Mouse (Mus musculus): ENCODE data around the gene Pnmt. TPM values are rescaled to one million over a fixed set of nuclear protein-coding genes. Genes with fewer than 3 reads are reported as not detected.

Gene Pnmt
- total RNA-seq (2021): 1 to 10 TPM; 1.8 to 5.9 TPM
- long read RNA-seq, experiment 1: 0 reads
- long read RNA-seq, experiment 2, partial matches to known transcripts: 0 of 1 reads
- long read RNA-seq, experiment 2, other reads (novel, unspliced or antisense): 1 of 1 reads

DNA sequence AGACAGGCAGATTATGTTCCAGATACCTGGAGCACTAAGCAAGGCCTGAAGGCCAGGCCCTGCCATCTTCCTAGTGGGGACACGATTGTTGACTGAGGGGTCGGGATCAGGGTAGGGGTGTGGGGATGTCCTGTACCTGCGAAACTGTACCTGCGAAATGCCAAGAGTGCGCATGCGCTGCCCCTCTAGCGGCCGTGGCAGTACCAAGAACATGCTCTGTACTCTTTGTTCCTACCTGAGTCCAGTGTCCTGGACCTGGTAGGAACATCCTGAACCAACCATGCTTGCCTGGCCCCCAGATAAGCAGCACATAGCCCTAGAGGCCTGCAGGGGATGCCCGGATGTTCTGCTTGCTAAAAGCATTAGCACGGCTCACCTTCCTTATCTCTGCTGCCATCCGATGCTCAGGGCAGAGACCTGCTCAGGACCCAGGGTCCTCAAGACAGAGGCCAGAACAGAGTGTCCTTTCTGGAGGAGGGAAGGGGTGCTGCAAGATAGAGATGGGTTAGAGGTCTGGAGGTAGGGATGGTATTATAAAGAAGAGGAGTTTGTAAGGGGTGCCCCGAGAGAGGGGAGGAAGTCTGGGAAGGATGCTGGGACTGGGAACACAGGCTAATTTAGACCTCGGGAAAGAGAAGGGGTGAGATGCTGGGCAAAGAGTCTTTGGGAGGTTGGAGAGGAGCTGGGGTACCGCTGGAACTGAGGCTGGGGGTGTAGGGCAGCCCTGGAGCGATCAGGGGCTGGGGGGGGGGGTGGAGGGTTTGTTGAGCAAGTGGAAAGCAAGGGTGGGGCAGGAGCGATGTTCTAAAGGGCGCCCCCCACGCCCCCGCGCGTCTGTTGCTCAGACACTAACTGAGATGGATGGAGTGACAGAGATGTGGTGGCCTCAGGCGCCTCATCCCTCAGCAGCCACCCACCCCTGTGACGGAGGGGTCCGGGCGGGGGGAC, at the start of gene Pnmt:
Gene Pnmt, plus strand, starts transcription at position 813 of the 948 bp plus-strand sequence.
- Histone ChIP-seq H3K27ac (peak within 1 kb of the TSS; percentile 98), H3K4me3 (peak within 1 kb of the TSS; percentile 88)
- no peak for TF ChIP-seq CTCF (IDR thresholded peaks at IDR 0.05)
- intact Hi-C loops (cut with DNase I): no loop called here
- DNase-seq: peak; percentile 73

DNA sequence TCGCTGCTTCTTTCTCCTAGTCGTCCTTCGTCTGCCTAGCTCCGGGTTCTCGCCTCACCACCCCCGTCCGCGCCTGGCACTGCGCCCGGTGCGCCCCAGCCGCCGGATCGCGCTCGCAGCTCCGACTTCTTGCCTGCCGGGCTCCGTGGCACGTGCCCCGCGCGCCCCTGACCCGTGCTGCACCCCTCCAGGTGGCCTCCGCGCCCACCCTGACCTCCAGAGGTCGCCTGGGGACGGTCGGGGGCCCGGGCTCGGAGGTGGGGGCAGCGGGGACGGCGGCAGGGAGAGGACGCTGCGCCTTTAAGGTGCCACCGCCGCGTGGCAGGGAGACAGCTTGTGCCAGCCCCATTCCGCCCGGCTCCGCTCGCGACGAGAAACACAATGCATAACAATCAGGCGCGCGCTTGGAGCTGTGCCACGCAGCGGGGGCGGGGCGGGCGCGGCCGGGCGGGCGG, 47.7 kb upstream of the Pnmt start:
- no peak for TF ChIP-seq CTCF (IDR thresholded peaks at IDR 0.05)
- intact Hi-C loops (cut with DNase I): no loop called here
- peak; percentile 58 for DNase-seq
- H3K27ac ChIP-seq: peak overlapping the region; percentile 24; the same call in 1 of the 2 replicates
- peak overlapping the region; percentile 78 for H3K4me3 ChIP-seq

- intact Hi-C loops (cut with DNase I): no loop called here
- no peak for DNase-seq
- Histone ChIP-seq H3K4me3 (peak overlapping the region; percentile 78), H3K27ac (no peak overlapping the region)
- TF ChIP-seq CTCF (IDR thresholded peaks at IDR 0.05): no peak
Measured at GRCm38 (mm10) chr11:98339071-98339501, 47.2 kb upstream of the Pnmt start.

GRCm38 (mm10) chr11:98339679-98340287, 46.5 kb upstream of the Pnmt start:
- DNase-seq: no peak
- peak overlapping the region; percentile 78 for H3K4me3 ChIP-seq
- TF ChIP-seq CTCF (IDR thresholded peaks at IDR 0.05): no peak
- no peak overlapping the region for H3K27ac ChIP-seq
- intact Hi-C loops (cut with DNase I): loop anchor here (5.0 to 10.0 kb wide), 2 partner anchors 118 to 255 kb away; partner anchors contain the start of gene Lrrc3c

DNA sequence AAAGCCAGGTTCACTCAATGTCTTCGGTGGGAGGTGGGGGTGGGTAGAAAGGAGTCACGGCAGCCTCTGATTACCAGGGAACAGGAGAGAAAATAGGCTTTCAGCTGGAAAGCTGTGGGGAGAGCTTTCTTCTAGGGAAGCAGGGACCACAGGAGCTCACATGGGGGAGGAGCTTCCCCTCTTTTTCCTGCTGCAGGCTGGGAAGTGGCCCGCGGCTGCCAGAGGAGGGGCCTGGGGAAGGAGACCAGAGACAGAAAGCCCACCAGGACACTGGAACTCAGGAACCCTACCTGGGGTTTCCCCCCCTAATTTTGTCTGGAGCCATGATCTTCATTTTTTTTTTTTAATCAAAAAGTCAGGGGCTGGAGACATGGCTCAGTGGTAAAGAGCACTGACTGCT, 45.7 kb upstream of the Pnmt start:
- intact Hi-C loops (cut with DNase I): loop anchor here (5.0 to 10.0 kb wide), 2 partner anchors 117 to 254 kb away; partner anchors contain the start of gene Lrrc3c
- no peak overlapping the region for H3K4me3 ChIP-seq
- H3K27ac ChIP-seq: no peak overlapping the region
- no peak for TF ChIP-seq CTCF (IDR thresholded peaks at IDR 0.05)
- no peak for DNase-seq

GRCm38 (mm10) chr11:98341174-98341573, 45.1 kb upstream of the Pnmt start:
- Histone ChIP-seq H3K4me3 (no peak overlapping the region), H3K27ac (no peak overlapping the region)
- intact Hi-C loops (cut with DNase I): loop anchor here (5.0 to 10.0 kb wide), 2 partner anchors 116 to 254 kb away; partner anchors contain the start of gene Lrrc3c
- DNase-seq: no peak
- TF ChIP-seq CTCF (IDR thresholded peaks at IDR 0.05): no peak

DNA sequence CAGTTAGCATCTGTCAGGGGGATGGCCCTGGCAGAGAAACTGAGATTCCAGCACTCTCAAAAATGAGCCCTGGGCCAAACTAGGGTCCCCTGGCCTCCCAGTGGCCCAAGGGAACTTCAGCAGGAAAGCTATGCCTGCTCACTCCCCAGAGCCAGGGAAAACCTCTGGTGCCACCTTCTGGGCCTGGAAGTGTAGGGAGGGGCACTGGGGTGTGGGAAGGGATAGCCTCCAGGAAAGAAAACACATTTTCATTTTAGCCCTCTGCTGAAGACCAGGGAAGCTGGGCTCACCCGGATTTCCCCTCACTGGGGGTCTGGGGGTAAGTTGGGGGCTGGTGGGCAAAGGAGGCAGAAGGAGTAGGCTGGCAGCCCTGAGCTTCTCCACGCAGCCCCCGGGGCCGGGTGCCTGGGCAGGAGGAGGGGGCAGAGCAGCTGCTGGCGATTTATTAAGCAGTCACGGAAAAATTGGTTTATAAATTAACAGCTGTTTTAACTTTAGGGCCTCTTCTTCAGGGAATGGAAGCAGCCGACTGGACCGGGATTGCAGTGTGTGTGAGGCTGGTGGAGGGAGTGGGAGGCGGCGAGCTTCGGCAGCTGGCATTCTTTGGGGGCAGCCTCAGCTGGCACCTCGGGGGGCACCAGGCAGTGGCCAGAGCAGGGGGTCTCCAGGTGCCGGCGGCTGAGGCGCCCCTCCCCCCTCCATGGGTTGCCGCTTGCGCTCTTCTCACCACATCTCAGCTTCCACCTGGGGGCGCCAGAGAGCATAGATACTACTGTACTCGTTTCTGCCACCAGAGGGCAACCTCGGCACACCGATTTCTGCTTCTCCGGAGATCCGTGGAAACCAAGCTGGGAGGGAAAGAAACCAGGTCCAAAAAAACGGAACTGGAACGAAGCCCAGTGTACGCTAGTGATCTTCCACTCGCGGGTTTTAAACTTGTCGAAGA, 44.0 kb upstream of the Pnmt start:
- TF ChIP-seq CTCF (IDR thresholded peaks at IDR 0.05): no peak
- peak; percentile 89 for DNase-seq
- Histone ChIP-seq H3K27ac (no peak overlapping the region), H3K4me3 (peak overlapping the region; percentile 65)
- intact Hi-C loops (cut with DNase I): loop anchor here (1.0 to 10.0 kb wide), 4 partner anchors 49 to 253 kb away; partner anchors contain the start of gene Lrrc3c

- H3K27ac ChIP-seq: no peak overlapping the region
- peak; percentile 81 for DNase-seq
- intact Hi-C loops (cut with DNase I): loop anchor here (2.0 to 10.0 kb wide), 2 partner anchors 80 to 250 kb away; partner anchors contain the start of gene Lrrc3c
- peak overlapping the region; percentile 50 for H3K4me3 ChIP-seq
- peak; percentile 84 for TF ChIP-seq CTCF (IDR thresholded peaks at IDR 0.05)
Measured at GRCm38 (mm10) chr11:98345253-98345652, 41.0 kb upstream of the Pnmt start.

DNA sequence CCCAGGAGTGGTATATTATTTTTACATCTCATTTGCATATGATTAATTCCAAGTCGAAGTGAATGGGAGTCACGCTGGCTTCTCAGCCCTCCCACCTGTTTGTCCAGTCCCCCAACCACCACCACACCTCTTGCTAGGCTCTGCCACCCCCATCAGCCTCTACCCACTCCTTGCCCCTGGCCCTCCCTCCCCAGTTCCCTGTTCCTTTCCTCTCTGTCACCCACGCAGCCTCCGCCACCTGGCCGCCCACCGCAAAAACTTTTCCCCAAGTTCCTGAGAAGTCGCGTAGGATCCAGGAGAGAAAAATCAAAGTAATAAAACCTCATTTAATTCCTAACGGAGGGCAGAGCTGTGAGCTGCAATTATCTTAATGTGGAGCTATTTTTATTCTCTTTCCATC, 40.1 kb upstream of the Pnmt start:
- Histone ChIP-seq H3K4me3 (no peak overlapping the region), H3K27ac (no peak overlapping the region)
- intact Hi-C loops (cut with DNase I): loop anchor here (10.0 kb wide), 1 partner anchor 249 kb away; the partner anchor contains the start of gene Lrrc3c
- no peak for DNase-seq
- TF ChIP-seq CTCF (IDR thresholded peaks at IDR 0.05): no peak

DNA sequence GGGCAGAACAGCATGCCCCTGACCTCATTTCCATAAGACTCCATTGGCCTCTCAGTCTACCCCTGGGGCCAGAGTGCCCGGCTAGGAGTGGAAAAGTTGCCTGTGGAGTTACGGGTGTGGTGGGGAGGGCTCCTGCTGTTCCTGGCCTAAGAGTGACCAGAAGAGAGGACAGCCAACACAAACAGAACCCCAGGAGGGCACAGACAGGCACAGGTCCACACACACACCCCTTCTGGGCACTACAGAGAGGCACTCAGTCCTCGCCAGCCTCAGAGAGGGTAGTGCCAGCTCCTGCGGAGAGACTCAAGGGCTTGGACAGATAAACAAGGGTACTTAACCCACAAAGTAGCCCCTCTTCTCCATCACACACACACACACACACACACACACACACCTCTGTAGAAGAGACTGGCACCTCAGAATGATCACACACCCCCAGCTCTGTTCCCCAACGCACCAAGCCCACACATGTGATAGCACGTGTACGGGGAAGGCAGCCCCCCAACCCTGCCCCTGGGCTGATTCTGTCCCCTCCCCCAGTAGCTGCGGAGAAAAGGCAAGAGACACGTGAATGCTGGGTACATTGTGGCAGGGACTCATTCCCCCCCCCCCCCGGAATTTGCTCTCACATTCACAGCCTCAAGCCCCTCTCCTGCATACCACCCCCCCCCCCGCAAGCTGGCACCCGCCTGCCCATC, 38.7 kb upstream of the Pnmt start:
- Histone ChIP-seq H3K4me3 (no peak overlapping the region), H3K27ac (no peak overlapping the region)
- intact Hi-C loops (cut with DNase I): loop anchor here (10.0 kb wide), 1 partner anchor 247 kb away; the partner anchor contains the start of gene Lrrc3c
- no peak for TF ChIP-seq CTCF (IDR thresholded peaks at IDR 0.05)
- DNase-seq: no peak
